Mouse (Mus musculus): Measurements from ENCODE around the gene Kdm6a.

DNA sequence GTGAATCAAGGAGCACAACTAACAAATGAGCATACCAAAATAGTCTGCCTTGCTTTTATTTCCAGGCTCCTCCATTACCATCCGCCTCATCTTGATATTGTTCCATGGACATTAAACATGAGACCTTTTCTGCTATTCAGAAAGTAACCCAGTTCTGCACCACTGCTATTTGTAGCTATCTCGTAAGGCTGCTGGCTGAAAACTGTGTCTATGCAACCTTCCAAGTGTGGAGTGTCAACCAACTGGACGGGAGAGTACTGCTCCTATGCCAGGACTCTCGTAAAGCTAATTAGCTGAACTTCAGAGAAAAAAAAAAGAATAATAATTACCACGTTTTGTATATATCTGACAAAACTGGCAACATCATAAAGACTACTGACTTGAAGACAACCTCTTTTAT is 116.2 kb downstream of the Kdm6a start:
- TF ChIP-seq CTCF (IDR thresholded peaks at IDR 0.05; ENCODE audit: borderline replicate concordance, extremely low read depth, insufficient read depth, insufficient read length) (no peak), POLR2A (IDR thresholded peaks at IDR 0.05; ENCODE audit: borderline replicate concordance, extremely low read depth, insufficient read depth, insufficient read length, poor library complexity, severe bottlenecking) (no peak)
